Mouse (Mus musculus) heart, embryonic 14.5 days (tissue): ENCODE data around the gene Crygn. TPM values are rescaled to one million over a fixed set of nuclear protein-coding genes. Genes with fewer than 3 reads are reported as not detected.
A peak's percentile ranks its signal among the peaks of the same experiment; 100 is the strongest.

Experiments
- ATAC-seq: fragments of 200-750 bp; cut with Nextera tagmentation; 2 replicates; pipeline ENCODE4 v1.8.0; 2017; ENCODE audit warnings: low read depth, moderate TSS enrichment; ENCODE audit not compliant: insufficient number of reproducible peaks, insufficient read depth, low FRiP score
- H3K27ac ChIP-seq, 2 experiments: fragments of 200-500 bp in 1 of 2; fragments of 300-500 bp in 1 of 2; sonication (generic) in 1 of 2; replicated peaks in 1 of 2; 2 replicates each; pipeline ENCODE4 v1.5.1; 2012 to 2014; ENCODE audit warnings: low read depth in 2 of 2, low read length in 2 of 2, control low read depth in 1 of 2, mild to moderate bottlenecking in 1 of 2, mixed read lengths in 1 of 2; ENCODE audit not compliant: control insufficient read depth in 1 of 2, insufficient read depth in 1 of 2
- H3K27me3 ChIP-seq: fragments of 300-500 bp; sonication (generic); 2 replicates; pipeline ENCODE4 v1.6.1; 2014; ENCODE audit warnings: mild to moderate bottlenecking, low read length, control low read depth; ENCODE audit not compliant: control insufficient read depth, insufficient read depth
- H3K36me3 ChIP-seq: fragments of 300-500 bp; sonication (generic); 2 replicates; pipeline ENCODE4 v1.6.1; 2014; ENCODE audit warnings: mild to moderate bottlenecking, control low read depth, low read length, mixed read lengths; ENCODE audit not compliant: control insufficient read depth, insufficient read depth
- H3K4me1 ChIP-seq, 2 experiments: fragments of 200-500 bp in 1 of 2; fragments of 300-500 bp in 1 of 2; sonication (generic) in 1 of 2; 2 replicates each; pipeline ENCODE4 v1.6.1; 2012 to 2014; ENCODE audit warnings: low read length in 2 of 2, control low read depth in 1 of 2, mixed read lengths in 1 of 2; ENCODE audit not compliant: control insufficient read depth in 2 of 2, insufficient read depth in 2 of 2
- H3K4me2 ChIP-seq: fragments of 300-500 bp; sonication (generic); 2 replicates; pipeline ENCODE4 v1.6.1; 2014; ENCODE audit warnings: mild to moderate bottlenecking, low read length
- H3K4me3 ChIP-seq, 2 experiments: fragments of 200-500 bp in 1 of 2; fragments of 300-500 bp in 1 of 2; sonication (generic) in 1 of 2; 2 replicates each; pipeline ENCODE4 v1.5.1; 2012 to 2014; ENCODE audit warnings: low read length in 2 of 2, mild to moderate bottlenecking in 2 of 2, control low read depth in 1 of 2, low read depth in 1 of 2, moderate library complexity in 1 of 2; ENCODE audit not compliant: control insufficient read depth in 1 of 2, insufficient read depth in 1 of 2
- H3K9ac ChIP-seq: fragments of 300-500 bp; sonication (generic); 2 replicates; pipeline ENCODE4 v1.6.1; 2014; ENCODE audit warnings: mild to moderate bottlenecking, low read length
- H3K9me3 ChIP-seq: fragments of 300-500 bp; sonication (generic); 2 replicates; pipeline ENCODE4 v1.6.1; 2016; ENCODE audit warnings: low read length, control low read depth; ENCODE audit not compliant: control insufficient read depth
- WGBS: fragments of 180-500 bp; shearing (Covaris S2); extraction: QIAGEN DNeasy Blood & Tissue Kit; methylation state at CpG from one replicate; pipeline ENCODE4 v1.1.7; 2014; 5-methylcytosine and 5-hydroxymethylcytosine counted together
- polyA plus RNA-seq: library from polyadenylated mRNA; unstranded; fragments of >200 nt; fragmentation: Nextera tagmentation; extraction: Ambion mirVana; gene quantifications from 2 replicates; pipeline ENCODE4 v1.2.1, GENCODE M21; 2014

The Crygn gene
- polyA plus RNA-seq, 1 experiment from 2014 or later = not detected

DNA sequence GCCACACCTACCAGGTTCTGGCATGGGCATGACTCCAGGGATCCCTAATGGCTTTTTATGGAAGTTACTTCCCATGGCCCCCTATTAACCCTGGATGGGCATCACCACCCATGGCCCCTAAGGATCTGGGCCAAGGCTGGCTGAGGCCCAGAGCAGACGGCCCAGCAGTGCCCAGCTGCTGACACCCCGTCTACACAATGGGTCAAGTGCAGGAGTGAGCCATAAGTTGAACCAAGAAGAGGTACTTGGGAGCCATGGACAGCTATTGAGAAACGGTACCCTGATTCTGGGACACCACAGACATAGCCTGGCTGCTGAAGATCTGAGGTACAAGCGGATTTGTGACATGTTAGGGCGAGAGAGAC lies 33.6 kb downstream of the Crygn start:
- Histone ChIP-seq H3K9me3 (no peaks in the 10 kb centered on the region), H3K36me3 (no peaks in the 10 kb centered on the region), H3K4me1 (peaks cover 17 to 24% of the 10 kb centered on the region in 2 experiments), H3K4me3 (no peak overlapping the region), H3K27me3 (peaks cover 2% of the 10 kb centered on the region), H3K9ac (0 out of 2 replicates have a peak overlapping the region, but pooled peaks have one; percentile 16), H3K4me2 (no peak overlapping the region), H3K27ac (peak overlapping the region; percentile 40 to 61; a peak in 3 of 4 replicates)
- no peak for ATAC-seq
- 72% methylated on average over 5 of the region's 5 CpGs for WGBS

DNA sequence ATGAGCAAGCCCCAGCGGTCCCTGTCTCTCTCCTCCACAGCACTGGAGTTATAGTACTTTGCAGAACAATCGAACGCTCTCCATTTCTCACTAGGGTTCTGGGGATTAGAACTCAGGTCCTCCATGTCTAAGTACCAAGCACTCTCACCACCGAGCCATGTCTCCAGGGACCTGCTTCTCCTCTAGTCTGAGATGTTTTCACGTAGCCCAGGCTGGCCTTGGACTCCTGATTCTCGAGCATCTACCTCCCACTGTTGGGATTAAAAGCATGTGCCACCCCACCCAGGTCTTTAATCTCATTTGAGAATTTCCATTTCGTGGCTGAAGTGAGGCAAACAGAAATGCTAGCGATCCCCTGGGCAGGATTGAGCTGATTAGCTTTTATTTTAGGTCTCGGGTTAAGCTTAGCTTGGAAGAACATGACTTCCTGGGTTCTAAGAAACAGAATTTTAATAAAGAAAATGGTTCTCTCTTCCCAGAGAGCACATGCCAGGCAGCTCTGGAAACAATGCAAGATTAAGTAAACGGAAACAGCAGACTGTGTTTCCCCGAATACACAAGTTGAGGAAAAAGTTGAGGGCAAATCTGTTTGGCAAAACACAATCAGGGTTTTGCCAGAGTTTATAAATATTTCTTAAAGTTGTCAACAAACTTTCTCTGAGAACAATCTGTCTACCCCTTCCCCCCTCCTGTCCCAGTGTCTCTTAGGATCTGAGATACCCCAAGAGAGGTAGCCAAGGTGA lies 34.1 kb downstream of the Crygn start:
- peaks cover 17 to 24% of the 10 kb centered on the region in 2 experiments for H3K4me1 ChIP-seq
- no peak overlapping the region for H3K9ac ChIP-seq
- no peaks in the 10 kb centered on the region for H3K27me3 ChIP-seq
- WGBS = 69% methylated on average over 11 of the region's 11 CpGs
- ATAC-seq = no peak
- H3K4me3 ChIP-seq = no peak overlapping the region
- H3K4me2 ChIP-seq = no peak overlapping the region
- no peaks in the 10 kb centered on the region for H3K9me3 ChIP-seq
- no peak overlapping the region for H3K27ac ChIP-seq
- no peaks in the 10 kb centered on the region for H3K36me3 ChIP-seq

DNA sequence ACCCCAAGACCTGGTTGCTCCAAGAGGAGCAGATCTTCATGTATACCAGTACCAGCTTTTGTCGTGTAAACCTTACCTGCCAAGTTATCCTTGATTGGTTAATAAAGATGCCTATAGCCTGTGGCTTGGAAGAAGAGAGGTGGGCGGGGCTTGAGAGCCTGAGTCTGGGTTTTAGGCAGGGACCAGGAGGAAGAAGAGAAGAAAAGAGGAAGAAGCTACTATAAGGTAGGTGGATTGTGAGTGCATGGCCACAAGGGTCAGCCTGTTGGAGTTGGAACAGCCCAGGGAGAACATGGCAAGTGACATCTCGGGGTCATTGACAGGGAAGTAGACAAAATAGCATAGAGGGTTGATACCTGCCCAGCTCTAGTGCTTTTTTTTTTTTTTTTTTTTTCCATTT lies 38.0 kb downstream of the Crygn start:
- H3K27me3 ChIP-seq = no peaks in the 10 kb centered on the region

DNA sequence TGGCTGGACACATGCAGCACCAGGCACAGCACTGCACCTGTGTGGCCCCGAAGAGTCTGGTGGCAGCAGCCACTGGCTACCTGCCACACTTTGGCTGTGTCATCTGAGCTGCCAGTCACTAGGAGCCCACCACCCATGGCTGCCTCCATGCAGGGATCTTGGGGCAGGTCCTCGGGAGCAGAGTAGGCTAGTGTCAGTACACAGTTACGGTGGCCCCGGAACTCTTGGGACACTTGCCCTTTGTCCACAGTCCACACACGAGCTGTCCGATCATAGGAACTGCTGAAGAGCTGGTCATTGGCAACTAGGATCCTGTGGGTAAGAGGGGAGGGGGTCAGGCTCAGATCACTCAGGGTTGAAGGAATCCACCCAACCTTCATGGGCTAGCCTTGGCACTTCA lies 39.7 kb downstream of the Crygn start:
- no peak overlapping the region for H3K27ac ChIP-seq
- H3K4me1 ChIP-seq = peaks cover 0 to 2% of the 10 kb centered on the region in 2 experiments; a peak in 1 of 4 replicates
- no peak overlapping the region for H3K9ac ChIP-seq
- no peak for ATAC-seq
- no peaks in the 10 kb centered on the region for H3K36me3 ChIP-seq
- H3K9me3 ChIP-seq = no peaks in the 10 kb centered on the region
- no peak overlapping the region for H3K4me3 ChIP-seq
- H3K4me2 ChIP-seq = no peak overlapping the region
- WGBS = 94% methylated on average over 6 of the region's 6 CpGs
- no peaks in the 10 kb centered on the region for H3K27me3 ChIP-seq

More for the DNA sequence above, 38.0 kb downstream of the Crygn start:
- Histone ChIP-seq H3K4me2 (no peak overlapping the region), H3K4me3 (no peak overlapping the region), H3K4me1 (peaks cover 7 to 10% of the 10 kb centered on the region in 2 experiments; a peak in 3 of 4 replicates), H3K9me3 (no peaks in the 10 kb centered on the region), H3K9ac (no peak overlapping the region), H3K36me3 (no peaks in the 10 kb centered on the region), H3K27ac (no peak overlapping the region)
- WGBS = 85% methylated on average over 3 of the region's 3 CpGs
- ATAC-seq = no peak

DNA sequence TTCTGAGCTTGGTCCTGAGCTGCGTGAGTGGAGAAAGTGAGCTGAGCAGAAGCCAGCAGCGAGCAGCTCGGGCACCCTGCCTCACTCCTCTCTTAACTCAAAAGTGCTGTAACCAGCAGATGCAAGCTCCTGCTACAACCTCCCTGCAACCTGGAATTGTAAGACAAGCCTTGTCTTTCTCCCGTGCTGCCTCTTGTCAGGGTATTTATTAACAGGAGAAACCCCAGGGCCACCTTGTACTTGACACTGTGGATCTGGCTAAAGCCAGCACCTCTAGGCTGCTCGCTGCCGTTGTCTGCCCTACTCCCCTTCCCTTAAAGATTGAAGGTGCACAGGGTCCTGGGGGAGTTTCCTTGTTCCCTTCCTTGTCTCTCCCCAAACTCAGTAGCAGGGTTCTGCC lies 43.8 kb downstream of the Crygn start:
- Histone ChIP-seq H3K36me3 (peaks cover 32% of the 10 kb centered on the region), H3K4me3 (no peak overlapping the region), H3K27me3 (no peaks in the 10 kb centered on the region), H3K9ac (no peak overlapping the region), H3K9me3 (peaks cover 6% of the 10 kb centered on the region; the same call in 1 of the 2 replicates), H3K4me2 (no peak overlapping the region), H3K27ac (no peak overlapping the region), H3K4me1 (peaks cover 0 to 2% of the 10 kb centered on the region in 2 experiments; a peak in 1 of 4 replicates)
- WGBS = 74% methylated on average over 6 of the region's 6 CpGs
- no peak for ATAC-seq

DNA sequence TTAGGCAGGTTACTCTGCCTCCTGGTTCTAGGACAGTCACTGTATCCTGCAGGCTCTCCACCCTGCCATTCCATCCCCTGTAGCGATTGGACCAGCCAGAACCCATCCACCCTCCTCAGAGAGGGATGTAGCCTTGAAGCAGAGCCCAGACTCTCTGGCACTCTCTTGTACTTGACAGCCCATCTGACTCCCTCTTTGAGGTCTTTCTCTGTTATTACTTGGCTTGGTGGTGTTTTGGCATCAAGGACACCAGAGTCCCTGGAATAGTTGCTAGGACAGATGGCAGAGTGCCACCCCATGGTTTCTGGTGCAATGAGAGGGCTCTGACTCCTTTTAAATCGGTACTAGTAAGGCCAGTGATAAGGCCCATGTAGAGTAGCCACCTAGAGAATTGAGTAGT lies 44.6 kb downstream of the Crygn start:
- Histone ChIP-seq H3K9ac (no peak overlapping the region), H3K4me3 (no peak overlapping the region), H3K27me3 (no peaks in the 10 kb centered on the region), H3K36me3 (peaks cover 40% of the 10 kb centered on the region), H3K4me1 (peaks cover 0 to 2% of the 10 kb centered on the region in 2 experiments; a peak in 1 of 4 replicates), H3K4me2 (no peak overlapping the region), H3K27ac (no peak overlapping the region), H3K9me3 (peaks cover 6% of the 10 kb centered on the region; the same call in 1 of the 2 replicates)
- ATAC-seq = peak; percentile 29; the same call in 1 of the 2 replicates
- 59% methylated on average over 2 of the region's 2 CpGs for WGBS

DNA sequence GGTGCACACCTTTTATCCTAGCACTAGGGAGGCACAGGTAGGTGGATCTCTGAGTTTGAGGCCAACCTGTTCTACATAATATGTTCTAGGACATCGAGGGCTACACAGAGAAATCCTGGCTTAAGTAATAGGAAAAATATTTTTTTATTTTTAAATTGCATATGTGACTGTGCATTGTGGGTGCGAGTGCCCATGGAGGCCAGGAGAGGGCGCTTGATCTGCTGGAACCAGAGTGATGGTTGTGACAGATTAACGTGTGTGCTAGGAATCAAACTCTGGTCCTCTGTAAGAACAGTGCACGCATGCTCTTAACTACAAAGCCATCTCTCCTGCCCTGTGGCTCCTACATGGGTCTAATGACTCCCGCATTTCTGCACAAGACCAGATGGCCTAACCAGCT lies 46.2 kb downstream of the Crygn start:
- Histone ChIP-seq H3K9ac (no peak overlapping the region), H3K4me1 (peaks cover 0 to 2% of the 10 kb centered on the region in 2 experiments; a peak in 1 of 4 replicates), H3K27me3 (no peaks in the 10 kb centered on the region), H3K4me2 (no peak overlapping the region), H3K9me3 (peaks cover 6% of the 10 kb centered on the region; the same call in 1 of the 2 replicates), H3K27ac (no peak overlapping the region), H3K36me3 (peaks cover 56% of the 10 kb centered on the region), H3K4me3 (no peak overlapping the region)
- WGBS = 91% methylated on average over 6 of the region's 6 CpGs
- no peak for ATAC-seq
